Mouse (Mus musculus): Measurements from ENCODE around the gene Ubiad1.

The Ubiad1 gene

DNA sequence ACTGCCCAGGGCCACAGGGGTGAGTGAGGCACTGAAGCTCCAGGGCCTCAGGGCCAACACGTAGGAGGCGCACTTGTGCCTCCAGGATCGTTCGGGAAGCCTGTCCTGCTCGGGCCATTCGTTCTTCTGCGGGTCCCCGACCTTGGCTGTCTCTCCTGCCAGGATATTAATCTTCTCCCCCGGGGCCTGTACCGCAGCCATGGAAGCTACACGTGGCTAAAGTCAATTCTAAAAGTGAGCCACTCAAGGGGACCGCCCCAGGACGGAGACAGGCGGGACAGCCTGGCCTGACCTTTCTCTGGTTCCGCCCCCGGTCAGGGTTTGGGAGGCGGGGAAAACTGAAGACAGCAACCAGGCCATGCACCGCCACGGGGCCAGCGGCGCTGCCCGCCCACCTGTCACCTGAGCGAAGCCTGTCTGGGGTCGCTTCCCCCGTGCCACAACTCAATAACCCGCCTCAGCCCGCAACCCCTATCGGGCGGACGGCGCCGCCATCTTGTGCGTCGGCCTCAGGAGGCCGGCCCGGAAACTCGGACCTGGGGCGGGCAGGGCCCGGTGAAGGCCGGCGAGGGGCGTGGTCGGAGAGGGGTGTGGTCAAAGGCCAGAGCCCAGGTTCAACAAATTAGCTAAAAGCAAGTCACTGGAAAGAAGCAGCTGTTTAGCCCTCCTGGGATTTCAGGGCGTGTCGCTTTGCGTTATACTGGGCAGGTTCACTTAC, at the start of gene Ubiad1:
Gene Ubiad1, minus strand, starts transcription at position 522 of the 718 bp plus-strand sequence.
- peak; percentile 85 to 92 for DNase-seq

DNA sequence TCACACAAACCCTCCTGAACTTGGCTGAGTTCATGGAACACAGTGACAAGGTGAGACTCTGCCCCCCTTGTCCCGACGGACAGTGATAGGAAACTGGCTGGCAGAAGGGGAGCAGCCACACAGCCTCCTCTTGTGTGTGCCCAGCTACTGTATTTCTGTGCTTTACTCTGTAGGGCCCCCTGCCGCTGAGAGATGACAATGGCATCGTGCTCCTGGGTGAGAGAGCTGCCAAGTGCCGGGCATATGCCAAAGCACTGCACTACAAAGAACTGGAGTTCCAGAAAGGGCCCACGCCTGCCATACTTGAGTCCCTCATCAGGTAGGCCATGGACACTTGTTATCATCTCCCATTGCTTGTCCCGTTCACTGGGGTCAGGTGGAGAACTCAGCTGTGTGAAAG, 46.9 kb upstream of the Ubiad1 start:
- DNase-seq, result peak; percentile 51 to 55

DNA sequence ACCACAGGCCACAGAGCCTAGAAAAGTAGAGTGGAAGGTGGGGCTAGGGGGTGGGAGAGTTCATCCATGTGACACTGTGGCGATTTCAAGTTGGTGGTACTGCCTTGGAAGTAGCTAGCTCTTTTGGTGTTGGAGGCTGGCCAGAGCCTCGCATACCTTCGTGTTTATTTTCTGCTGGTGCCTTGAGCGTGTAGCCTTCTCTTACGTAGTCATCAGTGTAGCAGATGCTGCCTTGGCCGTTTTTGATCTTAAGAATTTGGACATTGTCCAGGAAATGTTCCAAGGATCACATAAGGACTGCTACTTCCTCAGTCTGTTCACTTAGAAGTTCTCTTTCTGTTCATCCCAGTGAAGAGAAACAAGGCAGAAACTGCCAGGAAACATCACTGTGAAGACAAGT, 45.9 kb upstream of the Ubiad1 start:
- DNase-seq, result peak in 1 of 2 experiments; percentile 59

DNA sequence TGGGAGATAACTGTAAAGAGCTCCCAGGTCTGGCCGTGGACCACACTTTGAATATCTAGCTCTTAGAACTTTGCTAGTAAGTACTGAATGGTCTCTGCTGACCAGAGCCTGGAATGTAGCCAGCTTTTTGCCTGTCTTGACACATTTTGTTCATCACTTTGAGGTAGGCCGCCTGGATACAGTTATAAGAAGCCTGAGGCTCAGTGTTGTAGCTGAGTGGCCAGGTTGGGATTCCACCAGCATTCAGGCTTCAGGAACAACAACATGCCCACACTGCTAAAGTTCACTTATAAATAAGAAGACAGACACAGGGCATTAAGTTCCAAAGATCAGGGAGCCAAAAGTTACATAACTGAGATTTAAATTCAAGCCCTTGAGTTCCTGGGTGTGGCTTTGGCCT, 43.3 kb upstream of the Ubiad1 start:
- peak; percentile 74 to 88 for DNase-seq

DNA sequence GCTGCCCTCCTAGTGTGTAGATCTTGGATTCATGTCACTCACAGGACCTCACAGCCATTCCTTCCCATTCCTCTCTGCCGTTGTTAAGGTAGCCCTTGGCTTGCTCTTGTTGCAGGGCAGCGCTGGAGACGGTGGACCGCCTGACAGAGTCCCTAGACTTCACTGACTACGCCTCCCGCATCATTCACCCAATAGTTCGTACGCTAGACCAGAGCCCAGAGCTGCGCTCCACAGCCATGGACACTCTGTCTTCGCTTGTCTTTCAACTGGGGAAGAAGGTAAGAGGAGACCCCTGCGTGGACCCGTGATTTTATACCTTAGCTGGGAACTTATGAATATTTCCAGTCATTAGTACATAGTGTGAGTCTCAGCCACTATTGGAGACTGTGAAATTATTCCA, 39.9 kb upstream of the Ubiad1 start:
- DNase-seq, result no peak

DNA sequence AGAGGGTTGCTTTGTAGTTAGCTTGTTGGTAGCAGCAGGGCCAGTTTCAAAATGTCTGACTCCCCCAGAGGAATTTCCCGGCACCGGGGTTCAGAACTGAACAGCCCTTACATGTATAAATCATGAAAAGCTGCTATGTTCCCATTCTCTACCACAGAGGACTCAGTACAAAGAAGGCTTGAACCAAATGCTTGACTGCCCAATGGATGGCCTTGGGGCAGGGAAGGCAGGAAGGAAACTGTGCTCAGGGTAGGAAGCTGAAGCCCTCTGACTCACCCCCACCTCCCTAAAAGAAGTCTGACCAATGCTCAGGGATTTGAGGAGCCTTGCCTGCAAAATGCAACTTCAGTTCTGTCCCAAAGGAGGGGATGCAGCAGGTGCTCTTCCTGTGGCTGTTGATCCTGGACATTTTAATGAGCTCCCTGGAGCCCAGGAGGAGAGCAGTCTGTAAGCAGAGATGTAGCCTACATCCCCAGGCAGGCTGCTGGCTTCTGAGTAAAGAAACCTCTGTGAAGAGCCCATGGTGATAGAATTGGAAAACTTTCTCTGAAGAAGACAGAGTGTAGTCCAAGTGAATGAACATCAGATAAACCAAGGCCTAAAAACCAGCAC, 37.1 kb upstream of the Ubiad1 start:
- no peak for DNase-seq

DNA sequence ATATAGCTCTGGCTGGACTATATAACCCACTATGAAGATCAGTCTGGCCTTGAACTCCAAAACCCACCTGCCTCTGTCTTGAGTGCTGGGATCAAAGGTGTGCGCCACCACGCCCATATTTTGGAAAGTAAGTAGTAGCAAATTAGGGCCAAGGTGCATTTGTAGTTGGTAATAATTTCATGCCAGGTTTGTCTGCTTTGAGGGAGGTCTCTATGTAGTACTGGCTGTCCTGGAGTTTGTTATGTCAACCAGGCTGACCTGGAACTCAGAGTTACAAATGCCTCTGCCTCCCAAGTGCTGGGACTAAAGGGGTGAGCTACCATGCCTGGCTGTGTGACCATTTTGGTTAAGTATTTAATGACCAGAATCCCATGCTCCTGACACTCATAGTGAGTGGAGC, 35.7 kb upstream of the Ubiad1 start:
- peak in 1 of 2 experiments; percentile 61 for DNase-seq

DNA sequence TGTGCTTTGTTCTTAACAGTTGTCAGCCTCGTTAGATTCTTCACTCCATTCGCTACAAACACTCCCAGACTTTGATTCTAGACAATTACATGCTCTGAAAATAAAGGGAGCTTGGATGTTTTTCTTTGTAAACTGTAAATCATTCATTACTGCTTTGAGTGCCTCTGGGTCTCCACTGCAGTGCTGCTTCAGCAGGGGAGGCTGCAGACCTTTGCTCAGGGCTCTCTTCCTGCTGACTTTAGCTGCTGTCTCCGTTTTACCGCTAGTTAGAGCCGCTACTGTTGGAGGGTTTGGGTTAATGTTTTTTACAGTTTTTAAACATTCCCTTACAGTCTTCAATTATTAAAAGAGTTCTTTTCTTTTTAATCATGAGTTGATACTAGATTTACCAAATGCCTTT, 28.9 kb upstream of the Ubiad1 start:
- DNase-seq, result peak; percentile 67 to 87

DNA sequence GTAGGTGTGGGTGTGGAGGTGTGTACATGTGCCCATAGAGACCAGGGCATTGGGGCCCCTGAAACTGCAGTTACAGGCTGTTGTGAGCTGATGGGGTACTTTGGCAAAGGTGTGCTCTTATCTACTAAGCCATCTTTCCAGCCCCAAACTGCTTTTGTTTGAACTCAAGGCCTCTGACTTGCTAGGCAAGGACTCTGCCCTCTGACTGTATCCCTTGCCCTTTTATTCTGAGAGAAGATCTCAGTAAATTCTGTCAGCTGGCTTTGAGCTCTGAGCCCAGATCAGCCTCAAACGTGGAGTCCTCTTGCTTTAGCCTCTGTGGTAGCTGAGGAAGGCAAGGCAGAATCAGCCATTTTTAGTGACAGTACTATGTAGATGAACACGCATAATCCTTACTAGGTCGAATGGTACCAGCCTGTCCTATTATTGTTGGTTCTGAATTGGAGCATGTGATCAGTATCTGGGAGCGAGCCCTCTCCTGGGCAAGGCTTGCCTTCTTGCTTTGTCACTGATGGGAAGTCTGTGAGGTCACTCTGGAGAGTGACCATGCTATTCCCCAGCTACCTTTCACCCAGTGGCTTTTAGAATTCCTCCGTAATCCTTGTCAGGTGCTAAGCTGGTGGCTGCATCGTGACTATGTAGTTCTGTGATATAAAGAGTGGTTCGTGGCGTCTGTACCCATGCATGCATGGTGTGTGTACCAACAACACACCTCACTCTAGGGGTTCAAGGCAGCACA, 28.0 kb upstream of the Ubiad1 start:
- peak in 1 of 2 experiments; percentile 54 for DNase-seq

DNA sequence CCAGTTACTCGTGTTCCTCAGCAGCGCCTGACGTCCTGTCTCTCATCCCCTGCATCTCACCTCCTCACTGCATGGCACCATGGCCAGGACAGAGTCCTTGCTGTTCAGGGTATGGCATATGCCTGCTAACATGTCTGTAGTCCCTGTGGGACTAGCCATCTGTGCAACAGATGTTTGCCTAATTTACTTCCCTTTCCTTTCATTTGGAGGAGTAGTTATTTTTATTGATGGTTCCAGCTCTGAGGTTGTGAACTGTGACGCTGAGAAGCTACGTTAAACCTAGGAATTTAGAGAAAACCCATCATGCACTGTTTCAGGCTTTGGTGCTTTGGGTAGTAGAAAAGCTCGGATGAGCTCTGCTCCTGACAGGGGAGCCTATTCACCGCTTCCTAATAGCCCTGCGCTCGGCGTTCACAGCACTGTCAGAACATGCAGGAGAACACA, 26.8 kb upstream of the Ubiad1 start:
- DNase-seq, result no peak

DNA sequence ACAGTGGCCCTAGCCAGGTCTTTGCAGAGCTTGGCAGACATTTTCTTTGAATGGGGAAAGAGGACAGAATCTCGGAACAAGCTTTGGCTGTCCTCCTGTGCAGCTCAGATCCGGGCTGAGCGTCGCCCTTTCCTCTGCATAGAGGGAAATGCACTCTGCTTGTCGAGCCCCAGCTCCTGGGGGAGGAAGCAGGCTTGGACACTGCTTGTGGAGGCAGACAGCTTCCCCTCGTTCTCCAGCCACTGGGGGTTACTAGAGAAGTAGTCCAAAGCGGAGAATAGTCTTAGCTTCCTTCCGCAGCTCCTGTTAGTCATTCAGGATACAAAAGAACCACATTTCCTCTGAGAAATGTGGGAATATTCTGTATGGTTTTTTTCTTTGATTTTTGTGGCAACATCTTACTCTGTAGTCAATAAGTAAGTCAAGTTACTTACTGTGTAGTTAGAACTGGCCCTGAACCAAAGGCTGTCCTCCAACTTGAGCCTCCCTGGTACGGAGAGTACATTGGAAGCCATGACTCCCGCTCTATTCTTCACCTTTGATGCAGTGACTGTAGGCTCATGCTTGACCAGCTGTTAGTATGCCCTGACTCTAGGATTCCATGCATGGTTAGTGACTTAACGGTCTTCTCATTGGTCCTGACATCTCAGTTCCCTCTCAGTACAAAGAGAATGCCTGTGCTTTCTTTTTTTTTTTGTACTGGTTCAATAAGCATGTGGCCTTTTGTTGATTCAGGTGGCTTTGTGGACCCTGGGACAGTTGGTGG, 25.1 kb upstream of the Ubiad1 start:
- DNase-seq, result no peak

DNA sequence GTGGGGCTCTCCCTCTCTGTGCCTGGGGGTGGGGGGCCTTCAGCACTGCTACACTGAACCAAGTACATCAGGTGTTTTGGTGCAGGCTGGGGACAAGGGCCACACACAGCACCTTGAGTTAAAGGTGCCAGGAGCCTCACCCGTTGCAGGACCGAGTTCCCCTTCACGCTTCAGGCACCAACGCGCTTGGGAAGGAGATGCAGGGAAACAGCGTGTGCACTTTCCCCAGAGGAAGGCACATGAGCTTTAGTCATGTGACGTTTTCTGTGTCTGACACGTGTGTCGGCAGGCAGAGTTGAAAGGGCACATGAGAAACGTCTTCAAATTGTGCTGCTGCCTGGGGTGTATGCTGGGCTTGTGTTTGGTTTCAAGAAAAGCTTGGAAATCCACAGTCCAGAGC, 23.8 kb upstream of the Ubiad1 start:
- DNase-seq, result peak; percentile 56 to 68

DNA sequence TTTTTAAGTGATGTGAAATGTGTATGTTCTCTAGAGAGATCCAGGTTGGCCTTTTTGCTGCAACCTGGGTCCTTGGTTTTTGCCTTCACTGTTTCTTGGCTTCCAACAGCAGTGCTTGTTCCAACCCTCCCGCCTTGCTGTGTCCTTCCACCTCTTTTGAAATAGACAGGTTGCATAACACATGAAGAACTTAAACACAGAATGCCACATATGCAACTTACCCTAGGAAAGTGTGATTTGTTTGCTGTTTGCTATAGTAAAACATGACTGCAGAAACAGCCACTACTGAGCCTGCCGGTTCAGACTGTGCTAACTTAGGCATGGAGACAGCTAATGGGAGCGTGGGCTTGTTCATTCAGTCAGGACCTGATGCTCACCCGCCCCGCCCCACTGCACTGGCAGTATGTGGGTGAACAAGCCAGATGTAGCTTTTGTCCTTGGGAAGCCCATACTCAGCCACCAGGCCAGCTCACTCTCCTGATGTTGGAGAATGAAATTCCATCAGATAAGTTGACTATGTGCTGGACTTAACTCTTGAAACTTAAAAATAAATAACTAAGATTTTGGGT, 22.0 kb upstream of the Ubiad1 start:
- no peak for DNase-seq

DNA sequence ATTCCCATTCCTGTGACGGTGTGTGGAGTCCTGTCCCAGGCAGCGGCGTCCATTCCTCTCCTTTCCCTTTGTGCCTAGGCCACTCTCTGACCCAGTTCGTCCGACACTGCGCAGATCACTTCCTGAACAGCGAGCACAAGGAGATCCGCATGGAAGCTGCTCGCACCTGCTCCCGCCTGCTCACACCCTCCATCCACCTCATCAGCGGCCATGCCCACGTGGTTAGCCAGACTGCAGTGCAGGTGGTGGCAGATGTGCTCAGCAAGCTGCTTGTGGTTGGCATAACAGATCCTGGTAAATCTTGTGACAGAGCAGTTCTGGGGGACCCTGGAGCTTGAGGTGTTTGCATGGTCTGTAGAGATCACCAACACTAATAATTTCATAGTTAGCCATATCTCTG, 20.3 kb upstream of the Ubiad1 start:
- no peak for DNase-seq

DNA sequence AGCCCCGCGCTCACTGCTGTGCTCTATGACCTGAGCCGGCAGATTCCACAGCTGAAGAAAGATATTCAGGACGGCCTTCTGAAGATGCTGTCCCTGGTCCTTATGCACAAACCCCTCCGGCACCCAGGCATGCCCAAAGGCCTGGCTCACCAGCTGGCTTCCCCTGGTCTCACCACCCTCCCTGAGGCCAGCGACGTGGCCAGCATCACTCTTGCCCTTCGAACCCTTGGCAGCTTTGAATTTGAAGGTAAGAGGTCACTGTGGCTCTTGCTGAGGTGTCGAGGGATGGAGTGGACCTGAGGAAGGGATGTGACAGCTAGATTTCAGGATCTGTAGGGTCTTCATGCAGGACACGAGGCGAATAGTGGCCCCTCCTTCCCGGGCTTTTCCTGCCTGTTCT, 19.7 kb upstream of the Ubiad1 start:
- DNase-seq, result no peak

DNA sequence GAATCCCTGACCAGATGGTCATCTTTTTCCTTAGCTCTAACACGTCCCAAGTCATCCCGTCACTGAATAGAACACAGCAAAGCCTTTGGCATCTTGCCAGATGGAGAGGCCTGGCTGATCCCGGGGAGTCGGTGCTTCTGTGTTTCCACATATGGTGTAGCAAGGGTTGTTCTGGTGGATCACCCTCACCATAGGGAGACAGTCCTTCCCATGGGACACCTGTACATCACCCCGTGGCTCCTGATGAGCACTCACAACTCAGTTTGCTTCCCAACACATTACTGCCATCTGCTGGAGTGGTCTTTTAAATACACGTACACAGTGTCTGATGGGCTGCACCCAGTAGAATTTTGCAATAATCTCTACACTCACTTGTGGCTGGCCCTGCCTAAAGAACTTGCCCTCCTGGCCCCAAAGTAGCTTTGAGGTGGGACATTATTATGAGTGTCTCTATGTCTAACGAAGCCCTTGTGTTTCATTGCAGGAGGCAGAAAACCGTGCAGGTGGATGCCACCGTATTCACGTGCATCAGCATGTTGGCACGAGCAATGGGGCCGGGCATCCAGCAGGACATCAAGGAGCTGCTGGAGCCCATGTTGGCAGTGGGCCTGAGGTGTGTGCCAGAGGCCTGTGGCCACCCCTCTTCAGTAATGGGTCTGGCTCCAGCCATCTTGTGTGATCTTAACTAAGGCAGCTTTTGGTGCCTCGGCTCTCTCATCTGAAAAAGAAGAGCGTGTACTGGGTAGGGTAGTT, 18.8 kb upstream of the Ubiad1 start:
- DNase-seq, result no peak

DNA sequence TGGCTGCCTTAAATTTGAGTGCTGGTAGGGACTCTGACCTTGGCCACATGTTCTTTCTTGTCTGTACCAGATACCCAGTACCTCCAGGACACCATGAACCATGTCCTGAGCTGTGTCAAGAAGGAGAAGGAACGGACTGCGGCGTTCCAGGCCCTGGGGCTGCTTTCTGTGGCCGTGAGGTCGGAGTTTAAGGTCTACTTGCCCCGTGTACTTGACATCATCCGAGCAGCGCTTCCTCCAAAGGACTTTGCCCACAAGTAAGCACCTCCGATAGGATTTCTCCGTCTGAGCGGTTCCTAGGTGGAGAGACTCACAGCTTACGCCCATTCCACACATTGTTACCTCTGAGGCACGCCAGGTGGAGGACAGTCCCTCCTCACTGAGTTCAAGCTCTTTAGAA, 18.1 kb upstream of the Ubiad1 start:
- peak; percentile 80 to 83 for DNase-seq

DNA sequence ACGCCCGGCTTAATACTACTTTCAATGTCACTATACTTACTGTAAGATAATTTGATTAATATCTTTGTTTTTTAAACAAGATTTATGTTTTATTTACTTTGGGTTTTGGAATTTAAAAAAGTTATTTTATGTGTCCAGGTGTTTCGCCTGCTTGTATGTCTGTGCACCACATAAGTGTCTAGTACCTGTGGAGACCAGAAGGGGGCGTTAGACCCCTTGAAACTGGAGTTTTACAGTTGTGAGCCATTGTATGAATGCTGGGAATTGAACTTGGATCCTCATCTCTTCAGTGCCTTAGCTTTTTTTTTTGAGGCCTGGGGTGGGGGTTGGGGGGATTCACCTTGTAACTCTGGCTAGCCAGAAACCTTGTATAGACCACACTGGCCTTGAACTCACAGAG, 17.2 kb upstream of the Ubiad1 start:
- DNase-seq, result no peak

DNA sequence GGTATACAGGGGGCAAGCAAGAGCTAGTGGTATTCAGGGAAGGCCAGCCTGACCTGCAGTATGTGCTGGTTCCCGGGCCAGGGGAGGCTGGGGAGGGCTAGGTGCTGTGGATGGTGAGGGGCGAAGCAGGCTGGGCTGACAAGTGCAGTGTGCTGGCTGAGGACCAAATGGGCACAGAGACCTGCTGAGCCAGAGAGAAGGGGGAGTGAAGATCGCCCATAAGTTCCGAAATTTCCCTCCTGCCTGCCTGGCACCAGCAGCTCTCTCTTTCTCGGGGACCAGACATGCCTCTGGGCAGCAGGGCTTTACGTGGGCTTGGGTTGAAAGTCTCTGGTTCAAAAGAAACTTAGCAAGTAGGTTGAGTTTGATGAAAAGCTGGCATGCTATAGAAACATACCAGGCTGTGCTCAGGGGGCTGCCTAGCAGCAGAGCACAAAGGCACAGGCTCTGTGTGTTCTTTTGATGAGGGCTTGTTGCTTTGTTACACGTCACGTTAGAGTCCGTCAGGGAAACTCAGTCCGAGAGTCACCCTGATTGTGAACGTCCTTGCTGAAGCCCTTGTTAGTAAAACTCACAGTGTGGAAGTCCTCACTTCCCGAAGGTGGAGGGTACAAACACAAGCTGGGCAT, 16.2 kb upstream of the Ubiad1 start:
- no peak for DNase-seq

DNA sequence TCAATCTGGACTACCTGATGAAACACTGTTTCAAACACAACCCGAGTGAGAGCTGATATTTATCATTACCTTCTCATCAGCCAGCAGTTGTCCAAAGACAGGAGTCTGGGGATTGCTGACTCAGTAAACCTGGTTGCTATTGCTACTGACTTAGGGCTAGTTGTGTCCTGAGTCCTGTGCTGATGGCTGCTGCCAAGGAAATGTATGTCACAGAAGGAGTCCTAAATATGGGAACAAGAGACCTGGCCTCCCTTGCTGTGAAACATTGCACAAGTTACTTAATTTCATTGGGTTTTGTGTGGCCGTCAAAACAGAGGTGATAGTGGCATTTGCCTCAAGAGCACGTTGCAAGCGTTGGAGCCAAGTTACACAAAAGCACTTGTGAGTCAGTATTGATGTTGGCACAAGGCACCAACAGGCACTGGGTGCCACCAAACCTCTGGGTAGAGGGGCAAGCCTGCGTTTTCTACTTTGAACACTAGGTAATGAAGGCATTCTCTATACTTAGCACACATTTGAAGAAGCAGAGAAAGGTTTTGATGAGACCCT, 11.0 kb upstream of the Ubiad1 start:
- no peak for DNase-seq

DNA sequence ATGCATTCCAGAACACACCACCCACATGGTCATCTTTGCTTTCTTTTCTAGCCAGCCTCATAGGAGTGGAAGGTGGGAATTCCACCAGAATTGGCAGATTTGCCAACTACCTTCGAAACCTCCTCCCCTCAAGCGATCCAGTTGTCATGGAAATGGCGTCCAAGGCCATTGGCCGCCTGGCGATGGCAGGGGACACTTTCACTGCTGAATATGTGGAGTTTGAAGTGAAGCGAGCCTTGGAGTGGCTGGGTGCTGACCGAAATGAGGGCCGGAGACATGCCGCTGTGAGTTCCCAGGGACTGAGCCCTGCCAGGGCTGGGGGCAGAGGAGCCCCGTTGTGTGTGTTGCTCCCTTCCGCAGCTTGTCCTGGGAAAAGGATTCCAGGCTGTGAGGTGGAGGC, 9.1 kb upstream of the Ubiad1 start:
- no peak for DNase-seq
